Mouse (Mus musculus) embryonic facial prominence, embryonic 13.5 days (tissue): ENCODE measurements at regions not wholly inside any gene's neighbourhood (a gene's known extent, or its start where the extent isn't known, plus 50 kb on each side); places are given as distances from the start of the nearest gene placed in this dataset.

Source experiments
- ATAC-seq: fragments of 200-750 bp; cut with Nextera tagmentation; 2 replicates; pipeline ENCODE4 v1.8.0; 2017; ENCODE audit warnings: low read depth; ENCODE audit not compliant: insufficient number of reproducible peaks, insufficient read depth, low FRiP score, low TSS enrichment
- H3K27ac ChIP-seq: fragments of 300-500 bp; sonication (generic); 2 replicates; pipeline ENCODE4 v1.5.1; 2015; ENCODE audit warnings: moderate library complexity, mild to moderate bottlenecking, inconsistent platforms
- H3K27me3 ChIP-seq: fragments of 300-500 bp; sonication (generic); 2 replicates; pipeline ENCODE4 v1.6.1; 2015; ENCODE audit warnings: mild to moderate bottlenecking, inconsistent platforms
- H3K36me3 ChIP-seq: fragments of 300-500 bp; sonication (generic); 2 replicates; pipeline ENCODE4 v1.6.1; 2015; ENCODE audit warnings: mild to moderate bottlenecking, inconsistent platforms
- H3K4me1 ChIP-seq: fragments of 300-500 bp; sonication (generic); 2 replicates; pipeline ENCODE4 v1.6.1; 2015; ENCODE audit warnings: inconsistent platforms
- H3K4me2 ChIP-seq: fragments of 300-500 bp; sonication (generic); 2 replicates; pipeline ENCODE4 v1.6.1; 2015; ENCODE audit warnings: moderate library complexity, mild to moderate bottlenecking, inconsistent platforms
- H3K4me3 ChIP-seq: fragments of 300-500 bp; sonication (generic); 2 replicates; pipeline ENCODE4 v1.5.1; 2015; ENCODE audit warnings: mild to moderate bottlenecking, inconsistent platforms
- H3K9ac ChIP-seq: fragments of 300-500 bp; sonication (generic); 2 replicates; pipeline ENCODE4 v1.6.1; 2015; ENCODE audit warnings: mild to moderate bottlenecking, inconsistent platforms
- H3K9me3 ChIP-seq: fragments of 300-500 bp; sonication (generic); 2 replicates; pipeline ENCODE4 v1.6.1; 2016; ENCODE audit warnings: inconsistent platforms
- WGBS: fragments of 180-500 bp; shearing (Covaris S2); methylation state at CpG from one replicate; pipeline ENCODE4 v1.1.7; 2015; ENCODE audit warnings: mixed read lengths; 5-methylcytosine and 5-hydroxymethylcytosine counted together

DNA sequence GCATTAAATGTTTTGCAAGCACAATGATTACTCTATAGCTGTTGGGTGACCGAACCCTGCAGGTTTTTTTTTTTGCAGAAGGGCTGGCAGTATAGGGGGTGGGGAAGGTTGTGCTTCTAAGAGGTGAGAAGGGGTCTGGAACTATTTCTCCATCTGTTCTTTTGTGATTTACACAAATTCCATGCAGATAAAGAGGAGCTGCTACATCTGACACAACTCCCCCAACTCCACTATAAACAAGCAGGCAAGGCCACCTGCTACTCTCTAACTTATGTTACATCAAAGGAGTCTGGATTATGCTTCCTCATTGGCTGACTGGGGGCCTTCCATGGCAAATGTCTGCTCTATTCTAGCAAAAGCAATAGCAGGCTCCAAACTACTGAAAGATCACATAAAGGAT, 299.2 kb upstream of the Flrt2 start:
- H3K4me3 ChIP-seq = no peak overlapping the region
- H3K36me3 ChIP-seq = no peaks in the 10 kb centered on the region
- ATAC-seq = no peak
- WGBS = 66% methylated on average over 1 of the region's 1 CpGs
- H3K27me3 ChIP-seq = no peaks in the 10 kb centered on the region
- H3K9ac ChIP-seq = no peak overlapping the region
- no peaks in the 10 kb centered on the region for H3K9me3 ChIP-seq
- no peak overlapping the region for H3K4me2 ChIP-seq
- H3K4me1 ChIP-seq = no peaks in the 10 kb centered on the region
- H3K27ac ChIP-seq = no peak overlapping the region

DNA sequence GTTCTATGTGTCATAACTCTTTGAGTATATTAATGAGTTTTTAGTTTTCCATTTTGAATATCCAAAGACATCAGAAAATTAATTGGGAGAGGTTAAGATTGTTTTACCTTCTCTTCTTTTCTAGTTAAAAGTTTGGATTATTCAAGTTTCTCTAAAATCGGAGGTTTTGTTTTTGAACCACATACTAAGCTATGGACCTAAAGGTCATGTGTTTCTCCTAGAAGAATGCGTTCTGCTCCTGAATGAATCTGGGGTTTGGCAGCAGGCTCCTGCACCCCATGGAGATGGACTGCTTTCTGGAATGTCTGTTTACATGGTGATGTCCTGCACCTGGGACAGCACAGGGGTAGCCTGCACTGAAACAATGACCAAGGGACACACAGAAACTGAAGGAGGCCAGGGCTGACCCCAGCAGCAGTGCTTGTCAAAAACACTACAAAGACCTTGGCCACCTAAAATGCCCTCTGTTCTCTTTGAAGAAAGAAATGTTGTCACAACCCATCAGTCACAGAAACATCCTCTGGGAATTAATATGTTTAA, 297.0 kb upstream of the Flrt2 start:
- Histone ChIP-seq H3K9me3 (no peaks in the 10 kb centered on the region), H3K4me1 (no peaks in the 10 kb centered on the region), H3K27me3 (no peaks in the 10 kb centered on the region), H3K9ac (no peak overlapping the region), H3K4me2 (no peak overlapping the region), H3K36me3 (no peaks in the 10 kb centered on the region), H3K4me3 (no peak overlapping the region), H3K27ac (no peak overlapping the region)
- 71% methylated on average over 2 of the region's 2 CpGs for WGBS
- no peak for ATAC-seq

DNA sequence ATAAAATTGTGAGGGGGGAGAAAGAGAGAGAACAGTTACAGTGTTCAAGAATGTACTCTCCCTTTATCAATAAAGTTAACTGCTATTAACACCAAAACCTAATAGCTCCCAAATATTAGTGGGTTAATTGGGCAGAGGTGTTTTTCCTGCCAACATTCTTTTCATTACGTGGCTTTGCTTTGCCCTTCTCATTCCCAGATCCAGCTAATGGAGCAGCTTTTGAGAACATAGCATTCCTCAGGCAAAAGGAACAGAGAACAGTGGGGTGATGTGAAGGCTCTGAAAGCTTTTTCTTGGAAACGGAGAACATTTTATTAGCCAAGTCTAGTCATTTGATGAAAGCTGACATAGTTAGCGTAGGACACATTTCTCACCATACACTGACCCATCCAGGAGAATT, 271.2 kb upstream of the Flrt2 start:
- ATAC-seq = no peak
- 75% methylated on average over 3 of the region's 3 CpGs for WGBS

DNA sequence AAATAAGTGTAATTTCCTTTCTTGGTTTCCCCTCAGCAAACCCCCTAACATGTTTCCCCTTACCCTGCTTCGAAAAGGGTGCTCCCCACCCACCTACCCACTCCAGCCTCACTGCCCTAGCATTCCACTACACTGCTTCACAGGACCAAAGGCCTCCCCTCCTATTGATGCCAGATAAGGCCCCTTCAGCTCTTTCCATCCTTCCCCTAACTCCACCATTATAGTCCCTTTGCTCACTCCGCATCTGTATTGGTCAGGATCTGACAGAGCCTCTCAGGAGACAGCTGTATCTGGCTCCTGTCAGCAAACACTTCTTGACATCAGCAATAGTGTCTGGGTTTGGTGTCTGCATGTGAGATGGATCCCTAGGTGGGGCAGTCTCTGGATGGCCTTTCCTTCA, 267.3 kb upstream of the Flrt2 start:
- Histone ChIP-seq H3K4me2 (no peak overlapping the region), H3K9me3 (no peaks in the 10 kb centered on the region), H3K4me3 (no peak overlapping the region), H3K4me1 (no peaks in the 10 kb centered on the region), H3K36me3 (no peaks in the 10 kb centered on the region), H3K27me3 (no peaks in the 10 kb centered on the region), H3K27ac (no peak overlapping the region), H3K9ac (no peak overlapping the region)
- no peak for ATAC-seq
- WGBS = 82% methylated on average over 2 of the region's 2 CpGs

More for the DNA sequence above, 271.2 kb upstream of the Flrt2 start:
- H3K36me3 ChIP-seq = no peaks in the 10 kb centered on the region
- no peaks in the 10 kb centered on the region for H3K4me1 ChIP-seq
- H3K4me3 ChIP-seq = no peak overlapping the region
- H3K27ac ChIP-seq = no peak overlapping the region
- H3K9ac ChIP-seq = no peak overlapping the region
- no peak overlapping the region for H3K4me2 ChIP-seq
- H3K9me3 ChIP-seq = no peaks in the 10 kb centered on the region
- H3K27me3 ChIP-seq = no peaks in the 10 kb centered on the region

DNA sequence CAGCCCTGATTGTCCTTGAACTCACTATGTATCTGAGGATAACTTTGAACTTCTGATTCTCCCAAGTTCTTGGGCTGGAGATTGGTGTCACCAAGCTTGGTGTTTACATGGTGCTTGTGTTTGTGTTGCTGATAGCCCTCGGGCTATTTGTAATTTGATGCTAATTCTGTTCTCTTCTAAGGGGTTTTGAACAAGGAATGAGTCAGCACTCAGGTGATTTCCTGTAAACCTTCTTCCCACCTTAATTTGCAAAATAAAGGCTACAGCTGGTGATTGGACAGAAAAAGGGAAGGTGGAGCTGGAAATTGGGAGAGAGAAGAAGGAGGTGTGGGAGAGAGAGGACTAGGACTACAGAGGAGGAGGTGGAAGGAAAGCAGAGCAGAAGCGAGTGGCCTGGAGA, 254.8 kb upstream of the Flrt2 start:
- no peaks in the 10 kb centered on the region for H3K36me3 ChIP-seq
- H3K9ac ChIP-seq = no peak overlapping the region
- WGBS = 58% methylated on average over 2 of the region's 2 CpGs
- no peaks in the 10 kb centered on the region for H3K9me3 ChIP-seq
- H3K4me3 ChIP-seq = no peak overlapping the region
- no peak overlapping the region for H3K4me2 ChIP-seq
- H3K4me1 ChIP-seq = no peaks in the 10 kb centered on the region
- H3K27ac ChIP-seq = no peak overlapping the region
- H3K27me3 ChIP-seq = no peaks in the 10 kb centered on the region
- ATAC-seq = no peak

DNA sequence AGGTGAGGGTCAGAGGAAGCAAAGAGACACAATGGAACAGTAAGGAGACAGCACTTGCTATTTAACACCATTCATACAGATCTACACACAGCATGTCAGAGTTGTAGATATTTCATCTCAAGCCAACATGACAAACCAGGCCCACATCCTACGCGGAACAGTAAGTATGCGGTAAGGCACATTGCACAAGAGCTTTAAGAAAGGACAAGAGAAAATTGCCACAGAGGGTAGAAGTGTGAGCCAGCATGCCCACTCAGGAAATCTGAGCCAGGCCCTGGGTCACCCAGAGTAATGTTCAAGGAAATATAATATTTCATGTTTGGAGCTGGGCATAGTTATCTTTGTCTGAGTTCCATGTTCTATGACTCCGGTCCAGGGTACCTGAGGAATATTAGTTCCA, 234.5 kb upstream of the Flrt2 start:
- Histone ChIP-seq H3K9me3 (no peaks in the 10 kb centered on the region), H3K4me3 (no peak overlapping the region), H3K27ac (no peak overlapping the region), H3K9ac (no peak overlapping the region), H3K36me3 (no peaks in the 10 kb centered on the region), H3K4me1 (0 out of 2 replicates have a peak, but pooled peaks cover 3% of the 10 kb centered on the region), H3K4me2 (no peak overlapping the region), H3K27me3 (no peaks in the 10 kb centered on the region)
- no peak for ATAC-seq
- 94% methylated on average over 4 of the region's 4 CpGs for WGBS

DNA sequence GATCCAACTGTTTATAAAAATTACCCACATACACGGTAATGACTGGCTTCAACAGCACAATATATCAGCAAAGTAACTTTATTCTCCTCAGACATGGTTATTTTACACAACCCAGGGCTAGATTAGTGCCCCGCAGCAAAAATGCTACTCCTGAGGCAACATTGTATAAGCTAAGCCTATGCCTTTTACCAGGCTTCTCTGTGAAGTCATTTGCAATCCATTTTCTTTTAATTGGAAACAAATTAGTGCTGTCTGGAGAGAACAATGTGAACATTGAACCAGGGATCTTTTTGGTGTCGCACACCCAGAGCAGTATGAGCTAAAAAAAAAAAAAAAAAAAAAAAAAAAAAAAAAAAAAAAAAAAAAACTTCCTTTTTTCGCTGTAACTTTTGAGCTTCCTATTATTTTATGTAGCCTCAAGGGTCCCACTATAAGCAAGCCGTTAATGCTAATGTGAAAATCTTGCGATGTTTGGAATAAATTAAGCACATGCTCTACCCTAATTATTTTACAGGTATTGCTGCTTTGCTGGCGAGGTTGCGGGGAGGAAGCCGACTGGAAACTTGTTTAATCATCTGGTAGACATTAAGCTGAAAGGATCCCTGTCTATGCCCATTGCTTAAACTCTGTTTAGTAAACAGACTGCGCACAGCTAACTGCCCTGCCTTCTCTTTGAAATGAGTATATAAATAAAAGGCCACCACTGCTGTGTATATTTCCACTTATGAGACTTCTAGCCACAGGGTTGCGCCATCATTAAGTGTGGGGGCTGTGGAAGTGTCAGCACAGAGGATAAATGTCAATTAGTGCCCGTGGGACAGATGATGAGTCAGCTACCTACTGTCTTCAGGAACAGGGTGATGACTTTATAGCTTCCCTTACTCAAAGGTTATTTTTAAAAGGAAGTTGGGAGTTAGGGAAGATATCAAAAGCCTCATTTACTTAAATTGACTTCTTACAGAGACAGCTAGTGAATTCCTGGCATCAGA, 225.2 kb upstream of the Flrt2 start:
- H3K4me1 ChIP-seq = peaks cover 16% of the 10 kb centered on the region
- H3K27ac ChIP-seq = no peak overlapping the region
- no peaks in the 10 kb centered on the region for H3K9me3 ChIP-seq
- no peaks in the 10 kb centered on the region for H3K36me3 ChIP-seq
- no peak overlapping the region for H3K9ac ChIP-seq
- no peak for ATAC-seq
- H3K27me3 ChIP-seq = 0 out of 2 replicates have a peak, but pooled peaks cover 3% of the 10 kb centered on the region
- peak overlapping the region; percentile 49 for H3K4me2 ChIP-seq
- H3K4me3 ChIP-seq = no peak overlapping the region
- 14% methylated on average over 12 of the region's 12 CpGs for whole genome bisulfite sequencing

DNA sequence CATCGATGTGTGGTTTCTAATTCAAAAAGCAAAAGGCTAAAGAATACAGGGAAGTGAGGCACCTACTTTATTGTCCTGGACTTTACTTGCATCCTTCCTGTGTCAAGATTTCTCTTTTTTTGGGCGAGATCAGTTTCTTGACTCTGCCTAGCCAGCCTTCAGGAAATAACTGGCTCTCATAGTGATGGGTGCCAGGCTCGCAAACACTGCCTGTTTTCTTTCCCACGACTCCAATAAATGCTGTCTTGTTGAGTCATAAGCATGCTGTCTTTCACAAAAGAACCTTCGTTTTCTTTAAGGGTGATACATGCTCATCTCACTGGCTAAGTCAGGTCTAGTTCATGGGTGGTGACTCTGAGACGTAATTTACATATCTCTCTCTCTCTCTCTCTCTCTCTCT, 222.1 kb upstream of the Flrt2 start:
- Histone ChIP-seq H3K9ac (no peak overlapping the region), H3K27ac (no peak overlapping the region), H3K27me3 (0 out of 2 replicates have a peak, but pooled peaks cover 3% of the 10 kb centered on the region), H3K4me3 (no peak overlapping the region), H3K4me1 (peaks cover 16% of the 10 kb centered on the region), H3K9me3 (no peaks in the 10 kb centered on the region), H3K4me2 (no peak overlapping the region), H3K36me3 (no peaks in the 10 kb centered on the region)
- ATAC-seq = no peak
- WGBS = 62% methylated on average over 6 of the region's 6 CpGs

DNA sequence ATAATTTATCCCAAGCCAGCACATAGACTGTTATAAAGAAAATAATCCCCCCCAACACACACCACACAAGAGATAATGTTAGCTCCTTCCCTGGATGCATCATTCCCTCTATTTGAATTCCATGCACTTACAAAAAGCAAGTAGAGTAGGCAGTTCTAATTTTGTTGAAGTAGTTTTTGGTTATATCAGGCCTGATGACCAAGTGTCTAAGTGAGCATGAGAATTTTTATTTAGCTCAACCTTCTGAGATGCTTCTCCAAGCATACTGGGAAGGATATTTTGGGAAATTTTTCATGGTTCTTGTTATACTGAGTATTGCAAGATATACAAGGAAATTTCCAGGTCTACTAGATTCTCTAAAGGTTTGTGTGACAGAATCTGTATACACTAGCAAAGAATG, 205.5 kb upstream of the Flrt2 start:
- no peak overlapping the region for H3K4me3 ChIP-seq
- H3K36me3 ChIP-seq = no peaks in the 10 kb centered on the region
- H3K27ac ChIP-seq = no peak overlapping the region
- H3K27me3 ChIP-seq = no peaks in the 10 kb centered on the region
- no peak overlapping the region for H3K4me2 ChIP-seq
- no peak overlapping the region for H3K9ac ChIP-seq
- ATAC-seq = no peak
- H3K4me1 ChIP-seq = peaks cover 4% of the 10 kb centered on the region
- H3K9me3 ChIP-seq = no peaks in the 10 kb centered on the region

DNA sequence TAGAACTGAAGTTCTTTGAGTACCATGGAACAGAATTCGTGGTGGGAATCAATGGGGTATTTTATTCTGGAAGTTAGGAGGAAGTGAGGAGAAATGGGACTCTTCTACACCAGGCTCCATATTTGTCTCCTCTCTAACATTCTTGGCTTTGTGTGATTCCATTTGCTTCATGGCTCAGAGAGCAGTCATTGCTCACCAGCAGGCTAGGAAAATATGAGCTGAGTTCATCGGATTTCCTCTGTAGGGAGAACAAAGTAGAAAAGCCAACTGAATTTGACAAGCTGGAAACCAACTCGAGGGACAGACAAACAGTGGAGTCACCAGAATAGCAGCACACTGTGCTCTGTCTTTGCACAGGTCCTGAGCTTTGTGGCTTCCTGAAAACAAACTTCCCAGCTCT, 203.7 kb upstream of the Flrt2 start:
- no peak overlapping the region for H3K4me3 ChIP-seq
- H3K4me2 ChIP-seq = no peak overlapping the region
- no peak overlapping the region for H3K27ac ChIP-seq
- no peaks in the 10 kb centered on the region for H3K9me3 ChIP-seq
- no peak for ATAC-seq
- H3K4me1 ChIP-seq = no peaks in the 10 kb centered on the region
- 53% methylated on average over 3 of the region's 3 CpGs for WGBS
- H3K36me3 ChIP-seq = no peaks in the 10 kb centered on the region
- no peaks in the 10 kb centered on the region for H3K27me3 ChIP-seq
- no peak overlapping the region for H3K9ac ChIP-seq

DNA sequence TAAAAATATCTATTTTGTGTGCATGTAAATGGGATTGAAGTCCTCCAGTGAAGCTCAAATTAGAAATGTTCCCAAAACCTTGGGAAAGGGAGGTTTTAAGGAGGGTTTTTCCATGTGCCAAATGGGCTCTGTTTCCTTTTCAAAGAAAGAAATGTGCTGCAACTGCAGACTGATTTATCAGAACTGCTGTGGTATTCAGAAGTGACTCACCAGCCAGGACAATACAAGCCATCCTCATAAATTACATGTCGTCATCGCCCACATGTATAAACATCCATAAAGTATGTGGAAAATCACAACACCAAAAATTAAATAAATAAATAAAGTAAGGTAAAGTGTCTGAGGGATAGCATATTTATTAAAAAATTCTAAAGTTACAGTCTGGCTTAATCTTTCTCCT, 202.7 kb upstream of the Flrt2 start:
- no peak for ATAC-seq
- WGBS = 88% methylated on average over 2 of the region's 2 CpGs
- H3K4me2 ChIP-seq = no peak overlapping the region
- no peak overlapping the region for H3K9ac ChIP-seq
- H3K4me3 ChIP-seq = no peak overlapping the region
- no peaks in the 10 kb centered on the region for H3K9me3 ChIP-seq
- H3K27me3 ChIP-seq = no peaks in the 10 kb centered on the region
- H3K36me3 ChIP-seq = no peaks in the 10 kb centered on the region
- H3K27ac ChIP-seq = no peak overlapping the region
- no peaks in the 10 kb centered on the region for H3K4me1 ChIP-seq

DNA sequence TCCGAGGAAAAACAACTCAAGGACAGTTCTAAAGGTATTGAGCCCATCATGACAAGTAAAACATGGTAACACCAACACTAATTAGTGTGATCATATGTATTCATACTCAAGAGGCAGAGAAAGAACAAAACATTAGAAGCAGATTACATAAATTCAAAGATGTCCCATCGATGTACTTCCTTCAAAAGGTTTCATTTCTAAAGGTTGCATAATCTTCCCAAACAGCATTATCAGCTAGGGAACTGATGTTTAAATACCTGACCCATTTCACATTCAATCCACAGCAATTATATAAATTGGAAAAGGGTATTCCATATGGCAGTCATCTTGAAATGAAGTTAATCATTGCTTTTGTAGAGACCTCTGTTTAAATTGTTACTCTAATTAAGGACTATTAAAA, 202.2 kb upstream of the Flrt2 start:
- Histone ChIP-seq H3K4me1 (no peaks in the 10 kb centered on the region), H3K4me3 (no peak overlapping the region), H3K36me3 (no peaks in the 10 kb centered on the region), H3K27me3 (no peaks in the 10 kb centered on the region), H3K27ac (no peak overlapping the region), H3K4me2 (no peak overlapping the region), H3K9me3 (no peaks in the 10 kb centered on the region), H3K9ac (no peak overlapping the region)
- ATAC-seq = no peak
- WGBS = 79% methylated on average over 2 of the region's 2 CpGs
